Mouse (Mus musculus) heart, postnatal 4 days (tissue): ENCODE measurements at regions not wholly inside any gene's neighbourhood (a gene's known extent, or its start where the extent isn't known, plus 50 kb on each side); places are given as distances from the start of the nearest gene placed in this dataset.

ENCODE experiments used
- DNase-seq: peaks from one replicate; pipeline ENCODE4 v3.0.0; 2021

- DNase-seq, result no peak
These were observed 596.0 kb upstream of the Gm26657 start for GRCm38 (mm10) chr4:56143827-56144226.

GRCm38 (mm10) chr4:56136837-56137236 lies 603.0 kb upstream of the Gm26657 start:
- DNase-seq, result no peak

- DNase-seq, result no peak
These were observed 602.1 kb upstream of the Klf4 start for GRCm38 (mm10) chr4:56134350-56134749.

- peak; percentile 22 for DNase-seq
These were observed 595.6 kb upstream of the Klf4 start for GRCm38 (mm10) chr4:56127730-56128482.

DNA sequence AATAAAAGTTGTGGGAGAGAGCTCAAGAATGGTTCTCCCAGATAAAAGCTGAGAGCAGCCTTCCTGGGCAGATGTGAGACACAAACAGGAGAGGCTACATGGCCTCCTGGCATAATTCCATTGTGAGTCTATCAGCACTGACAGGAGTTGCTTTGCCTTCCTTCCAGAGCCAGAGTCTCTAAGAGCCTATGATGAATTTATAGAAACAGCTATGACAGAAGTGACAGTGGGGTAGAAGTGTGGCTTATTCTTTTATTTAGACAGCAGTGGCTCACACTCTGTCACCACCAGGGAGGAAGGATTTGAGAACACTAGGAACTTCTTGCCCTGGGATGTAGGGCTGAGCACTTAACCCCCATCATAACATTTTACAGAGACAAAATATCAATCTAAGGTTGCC lies 592.2 kb upstream of the Klf4 start:
- DNase-seq, result no peak

GRCm38 (mm10) chr4:56122198-56122597 lies 589.9 kb upstream of the Klf4 start:
- DNase-seq, result no peak

DNA sequence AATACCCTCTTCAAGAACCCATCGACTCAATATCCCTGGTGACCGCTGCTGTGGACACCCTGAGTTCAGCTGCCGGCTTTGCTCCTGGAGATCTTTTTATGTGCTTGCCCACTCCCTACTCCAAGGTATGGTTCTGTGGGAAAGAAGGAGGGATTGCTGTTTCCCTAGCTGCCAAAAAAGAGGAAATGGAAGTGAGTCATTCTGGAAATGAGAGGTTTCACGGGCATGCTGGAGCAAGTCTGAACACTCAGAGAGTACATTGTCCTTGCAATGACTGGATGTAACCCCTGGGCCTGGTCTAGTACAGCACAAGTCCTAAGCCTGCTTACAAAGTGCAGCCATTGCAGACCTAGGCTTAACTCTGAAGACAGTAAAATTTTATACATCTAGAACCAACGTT lies 589.4 kb upstream of the Klf4 start:
- no peak for DNase-seq

DNA sequence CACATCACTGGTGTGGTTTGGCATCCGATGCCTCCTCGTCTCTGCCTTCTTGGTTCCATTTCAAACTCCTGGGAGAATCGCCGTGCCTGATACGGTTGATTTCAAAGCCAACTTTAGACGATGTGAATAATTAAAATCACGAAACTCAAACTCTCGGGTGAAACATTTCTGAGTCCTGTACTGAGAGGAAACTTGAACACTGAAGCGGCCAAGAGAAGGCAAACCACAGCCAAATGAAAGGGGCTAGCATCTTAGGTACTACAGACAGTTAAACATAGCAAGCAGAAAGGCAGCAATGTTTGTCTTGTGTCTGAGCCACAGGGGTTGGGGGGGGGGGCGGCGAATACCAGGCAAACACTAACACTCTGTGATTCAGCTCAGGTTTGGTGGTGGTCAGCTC lies 588.1 kb upstream of the Klf4 start:
- DNase-seq, result no peak

- peak; percentile 83 for DNase-seq
These were observed 581.5 kb upstream of the Klf4 start for GRCm38 (mm10) chr4:56113701-56114196.

GRCm38 (mm10) chr4:56112931-56113700 lies 580.9 kb upstream of the Klf4 start:
- no peak for DNase-seq

DNA sequence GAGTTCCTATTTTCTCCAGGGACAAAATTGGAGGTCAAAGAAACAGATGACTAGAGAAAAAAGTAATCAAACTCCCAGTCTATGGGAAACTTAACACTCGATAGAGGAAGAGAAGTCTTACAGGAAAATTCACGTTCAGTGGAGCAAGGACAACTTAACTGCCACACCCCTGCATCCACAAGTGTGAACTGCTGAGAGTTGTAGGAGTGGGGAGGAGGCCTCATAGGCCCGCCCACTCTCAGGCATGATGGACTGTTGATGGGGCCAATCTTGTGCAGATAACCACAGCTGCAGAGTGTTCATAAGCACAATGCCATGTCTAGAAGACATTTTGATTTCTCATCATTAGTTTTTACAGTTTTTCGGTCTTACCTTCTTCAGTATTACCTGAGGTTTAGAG lies 574.7 kb upstream of the Klf4 start:
- no peak for DNase-seq

GRCm38 (mm10) chr4:56102314-56102713 lies 570.0 kb upstream of the Klf4 start:
- no peak for DNase-seq

- DNase-seq, result peak; percentile 10
These were observed 558.5 kb upstream of the Klf4 start for GRCm38 (mm10) chr4:56090796-56091195.

GRCm38 (mm10) chr4:56088701-56089100 lies 556.4 kb upstream of the Klf4 start:
- peak; percentile 9 for DNase-seq

GRCm38 (mm10) chr4:56086306-56086705 lies 554.0 kb upstream of the Klf4 start:
- no peak for DNase-seq

- DNase-seq, result no peak
These were observed 551.9 kb upstream of the Klf4 start for GRCm38 (mm10) chr4:56084205-56084604.

DNA sequence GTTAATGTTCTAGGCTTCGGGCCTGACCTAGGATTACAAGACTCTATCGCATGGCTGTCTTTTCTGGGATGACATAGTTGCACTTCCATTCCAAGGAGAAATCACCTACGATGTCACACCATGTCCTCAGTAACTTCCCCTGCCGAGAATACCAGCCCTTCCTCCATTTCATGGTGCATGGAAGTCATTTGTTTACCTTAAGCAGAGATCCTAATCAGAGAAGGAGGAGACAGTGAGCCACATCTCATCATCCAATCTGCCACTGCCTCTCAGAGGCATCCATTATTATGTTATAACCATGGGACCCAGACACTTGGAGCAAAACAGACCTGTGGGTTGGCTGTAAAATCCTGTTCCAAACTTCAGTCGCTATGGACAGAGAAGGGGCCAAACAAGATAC lies 550.1 kb upstream of the Klf4 start:
- no peak for DNase-seq

DNA sequence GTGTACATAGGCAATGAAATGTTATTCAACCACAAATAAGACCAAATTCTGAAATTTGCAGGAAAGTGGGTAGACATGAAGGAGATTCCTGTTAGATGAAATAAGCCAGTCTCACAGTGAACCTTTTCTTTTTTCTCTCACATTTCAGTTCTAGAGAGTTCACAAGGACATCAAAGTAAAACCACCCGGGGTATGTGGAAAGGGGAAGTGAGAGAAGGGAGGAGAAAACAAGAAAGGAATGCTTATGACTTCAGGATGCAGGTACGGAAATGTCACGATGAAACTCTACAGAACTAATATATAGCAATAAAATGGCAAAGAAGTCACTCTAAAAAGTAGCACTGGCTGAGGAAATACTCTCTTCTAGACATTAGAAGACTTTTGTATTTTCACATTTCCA lies 548.7 kb upstream of the Klf4 start:
- DNase-seq, result no peak

GRCm38 (mm10) chr4:56070664-56071334 lies 538.5 kb upstream of the Klf4 start:
- peak; percentile 26 for DNase-seq

DNA sequence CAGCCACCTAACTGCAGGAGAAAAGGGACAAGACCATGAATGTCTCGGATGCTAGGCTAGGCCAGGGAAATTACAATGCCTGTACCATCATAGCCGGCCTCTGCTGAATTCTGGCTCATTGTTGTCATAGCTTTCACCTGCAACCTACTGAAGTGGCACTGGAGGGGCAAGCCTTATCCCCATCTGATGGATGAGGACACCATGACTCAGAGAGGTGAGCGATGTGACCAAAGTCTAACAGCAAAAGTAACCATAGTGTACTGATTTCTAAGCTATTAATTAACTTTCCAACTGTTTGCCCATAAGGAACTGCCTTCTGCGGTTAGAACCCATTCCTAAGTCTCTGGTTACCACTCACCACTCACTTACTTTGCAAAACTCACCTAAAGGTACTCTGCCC lies 536.6 kb upstream of the Klf4 start:
- no peak for DNase-seq

DNA sequence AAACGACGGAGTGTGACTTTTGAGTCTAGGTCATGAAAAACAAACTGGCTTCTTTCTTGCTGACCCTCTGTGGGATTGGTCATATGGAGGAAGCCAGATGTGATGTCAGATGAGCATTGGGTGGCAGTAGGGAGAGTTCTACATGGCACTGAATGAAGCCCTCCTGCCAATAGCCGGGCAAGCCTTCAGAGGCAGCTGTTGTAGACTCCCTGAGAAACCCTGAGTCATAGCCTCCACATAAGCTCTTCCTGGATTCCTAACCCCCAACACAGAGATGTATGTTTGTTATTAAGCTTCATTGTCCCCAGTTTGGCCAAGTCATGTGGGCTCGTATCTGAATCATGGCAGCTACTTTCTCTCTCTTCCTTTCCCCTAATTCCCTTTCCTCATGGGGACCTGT lies 532.4 kb upstream of the Klf4 start:
- DNase-seq, result no peak

- peak; percentile 15 for DNase-seq
These were observed 519.6 kb upstream of the Klf4 start for GRCm38 (mm10) chr4:56051792-56052380.

GRCm38 (mm10) chr4:56039327-56039726 lies 507.1 kb upstream of the Klf4 start:
- DNase-seq, result no peak
